Mouse (Mus musculus): ENCODE results near the gene Tut1.

Tut1 gene

DNA sequence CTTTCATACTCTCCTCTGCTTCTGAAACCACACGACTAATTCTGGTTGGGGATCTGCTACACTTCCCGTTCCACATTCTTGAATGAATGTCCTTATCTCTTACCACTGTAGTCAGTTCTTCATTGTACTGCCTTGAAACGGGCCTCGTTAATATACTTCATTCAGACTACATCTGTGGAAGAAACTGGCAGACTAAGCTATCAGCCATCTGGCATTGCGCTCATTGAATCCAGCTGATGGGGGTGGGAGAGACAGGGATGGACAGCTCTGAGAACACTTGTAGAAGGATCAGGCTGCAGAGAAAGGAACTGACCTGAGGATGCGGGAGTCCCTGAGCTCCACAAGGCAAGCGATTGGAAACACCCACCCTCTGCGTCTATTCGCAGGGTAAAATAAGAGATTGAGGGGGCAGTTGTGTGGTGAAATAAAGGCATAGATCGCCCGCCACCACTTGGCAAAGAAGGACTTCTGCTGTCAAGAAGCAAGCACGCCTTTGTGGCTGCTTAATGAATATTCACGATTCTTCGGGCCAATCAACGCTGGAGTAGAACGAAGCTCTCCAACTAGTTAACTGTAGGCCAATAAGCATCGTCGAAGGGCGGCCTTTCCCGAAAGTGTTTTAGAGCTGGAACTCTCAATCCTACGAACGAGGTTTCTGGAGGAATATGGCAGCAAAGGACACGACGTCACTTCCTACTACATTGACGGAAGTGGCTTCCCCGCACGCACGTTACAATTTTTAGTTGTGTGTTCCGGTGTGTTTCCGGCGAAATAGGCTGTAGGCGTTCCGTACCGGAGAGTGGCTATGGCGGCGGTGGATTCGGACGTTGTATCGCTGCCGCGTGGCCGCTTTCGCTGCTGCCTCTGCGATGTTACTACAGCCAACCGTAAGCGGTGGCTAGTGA, at the start of gene Tut1:
Tut1 (plus strand) TSS at position 713 of the 905 bp plus-strand sequence.
- DNase-seq, result peak; percentile 90

DNA sequence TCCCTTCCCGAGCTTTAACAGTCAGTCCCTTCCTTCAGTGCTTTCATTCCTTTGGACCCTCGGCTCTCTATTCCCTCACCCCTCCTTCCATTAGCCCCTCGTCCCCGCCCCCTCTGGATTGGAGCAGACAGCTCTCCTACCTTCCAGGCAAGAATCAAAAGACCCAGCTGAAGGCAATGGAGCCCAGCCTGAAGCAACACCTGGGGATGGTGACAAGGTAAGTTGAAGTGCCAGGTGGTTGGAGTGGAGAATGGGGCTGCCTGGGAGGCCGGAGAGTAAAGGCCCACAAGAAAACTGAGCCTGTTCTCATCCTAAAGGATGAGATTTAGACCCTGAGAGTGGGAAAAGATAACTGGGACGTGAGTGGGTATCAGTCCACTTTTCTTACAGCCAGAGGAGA, 45.1 kb upstream of the Tut1 start:
- no peak for DNase-seq

DNA sequence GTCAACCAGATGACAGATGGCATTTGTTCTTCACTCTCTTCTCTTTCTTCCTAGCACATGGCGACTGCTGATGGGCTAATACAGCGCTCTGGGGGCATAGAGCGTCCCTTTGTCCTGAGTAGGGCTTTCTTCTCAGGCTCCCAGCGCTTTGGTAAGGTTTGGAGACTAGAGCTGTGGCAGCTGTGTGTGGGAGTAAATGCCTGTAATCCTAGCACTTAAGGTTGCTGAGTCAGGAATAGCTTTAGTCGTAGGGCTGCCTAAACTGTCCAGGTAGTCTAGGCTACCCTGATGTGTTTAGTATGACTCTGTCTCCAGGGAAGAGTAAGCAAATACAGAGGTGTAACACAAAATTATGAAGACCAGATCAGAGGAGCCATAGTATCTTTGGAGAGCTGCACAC, 41.8 kb upstream of the Tut1 start:
- no peak for DNase-seq

- DNase-seq, result no peak
These were observed 39.4 kb upstream of the Tut1 start for GRCm38 (mm10) chr19:8914212-8914611.

DNA sequence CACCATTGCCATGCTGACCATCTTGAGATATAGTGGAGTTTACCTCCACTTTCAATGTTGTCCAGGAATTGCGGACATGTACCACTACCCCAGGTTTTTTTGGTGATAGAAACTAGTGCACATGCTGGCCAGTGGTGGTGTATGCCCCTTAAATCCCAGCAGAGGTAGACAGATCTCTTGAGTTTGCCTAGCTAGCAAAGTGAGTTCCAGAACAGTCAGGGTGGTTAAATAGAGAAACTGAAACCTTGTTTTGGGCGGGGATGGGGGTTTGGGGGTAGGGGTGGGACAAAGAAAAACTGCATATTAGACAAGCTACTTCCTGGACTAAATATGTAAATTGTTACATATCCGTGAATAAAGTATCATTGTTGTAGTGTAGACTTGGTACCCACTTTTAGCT, 34.6 kb upstream of the Tut1 start:
- DNase-seq, result no peak

DNA sequence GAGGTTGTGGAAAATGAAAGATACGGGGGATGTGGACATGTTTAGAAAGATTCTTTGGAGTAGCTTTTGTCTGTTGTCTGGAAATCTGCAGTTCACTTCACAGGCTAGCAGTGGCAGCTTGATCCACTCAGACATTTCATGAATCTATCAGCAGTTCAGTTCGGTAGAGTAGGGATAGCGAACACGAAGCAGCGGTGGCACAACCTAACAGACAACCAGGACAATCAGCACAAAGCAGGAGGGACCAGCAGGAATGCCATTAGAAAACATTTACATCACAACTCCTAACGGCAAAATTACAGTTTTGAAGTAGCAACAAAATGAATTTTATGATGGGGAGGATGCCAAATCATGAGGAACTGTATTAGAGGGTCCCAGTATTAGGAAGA, 34.0 kb upstream of the Tut1 start:
- DNase-seq, result no peak

GRCm38 (mm10) chr19:8920073-8920736, 33.4 kb upstream of the Tut1 start, which contains the start of gene B3gat3:
B3gat3 (plus strand) TSS chr19:8920374.
- peak; percentile 85 for DNase-seq

DNA sequence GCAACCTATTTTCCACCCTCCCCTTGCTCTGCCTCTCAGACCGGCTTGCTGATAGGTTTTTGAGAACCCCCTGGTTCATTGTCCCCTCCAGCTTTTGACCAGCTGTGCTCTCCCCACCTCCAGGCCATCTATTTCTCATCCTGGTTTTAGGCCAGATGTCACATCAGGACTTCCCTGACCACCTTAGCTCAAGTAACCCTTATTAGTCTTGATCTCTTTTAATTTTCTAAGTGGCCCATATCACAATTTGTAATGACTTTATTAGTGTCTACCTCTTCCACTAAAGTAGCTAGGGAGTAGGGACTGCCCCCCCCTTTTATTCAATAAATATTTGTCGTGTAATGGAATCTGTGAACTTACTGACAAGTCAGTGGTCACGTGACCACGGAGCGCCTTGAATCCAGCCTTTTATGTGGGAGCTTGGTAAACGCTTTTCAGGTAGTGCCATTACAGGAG, 32.8 kb upstream of the Tut1 start:
- DNase-seq, result peak; percentile 39

- no peak for DNase-seq
These were observed 31.9 kb upstream of the Tut1 start for GRCm38 (mm10) chr19:8921741-8922140.

- no peak for DNase-seq
These were observed 26.9 kb upstream of the Tut1 start for GRCm38 (mm10) chr19:8926766-8927165.

- DNase-seq, result no peak
These were observed 25.6 kb upstream of the Tut1 start for GRCm38 (mm10) chr19:8927891-8928525.

GRCm38 (mm10) chr19:8928689-8929223, 24.9 kb upstream of the Tut1 start:
- DNase-seq, result no peak

GRCm38 (mm10) chr19:8929224-8930088, 24.2 kb upstream of the Tut1 start, which contains the start of the genes Rom1 and Eml3:
Rom1 (minus strand) TSS chr19:8929356.
Eml3 (plus strand) TSS chr19:8929552.
- DNase-seq, result peak; percentile 93

GRCm38 (mm10) chr19:8930117-8930516, 23.5 kb upstream of the Tut1 start:
- DNase-seq, result no peak

- DNase-seq, result no peak
These were observed 22.9 kb upstream of the Tut1 start for GRCm38 (mm10) chr19:8930771-8931170.

GRCm38 (mm10) chr19:8936736-8937135, 16.9 kb upstream of the Tut1 start:
- DNase-seq, result no peak

- no peak for DNase-seq
These were observed 13.0 kb upstream of the Tut1 start for GRCm38 (mm10) chr19:8940526-8941133.

- DNase-seq, result no peak
These were observed 12.5 kb upstream of the Tut1 start for GRCm38 (mm10) chr19:8941136-8941514.

GRCm38 (mm10) chr19:8941515-8942217, 12.0 kb upstream of the Tut1 start, which contains the start of gene Mta2:
Mta2 (plus strand) TSS chr19:8941875.
- DNase-seq, result peak; percentile 99

DNA sequence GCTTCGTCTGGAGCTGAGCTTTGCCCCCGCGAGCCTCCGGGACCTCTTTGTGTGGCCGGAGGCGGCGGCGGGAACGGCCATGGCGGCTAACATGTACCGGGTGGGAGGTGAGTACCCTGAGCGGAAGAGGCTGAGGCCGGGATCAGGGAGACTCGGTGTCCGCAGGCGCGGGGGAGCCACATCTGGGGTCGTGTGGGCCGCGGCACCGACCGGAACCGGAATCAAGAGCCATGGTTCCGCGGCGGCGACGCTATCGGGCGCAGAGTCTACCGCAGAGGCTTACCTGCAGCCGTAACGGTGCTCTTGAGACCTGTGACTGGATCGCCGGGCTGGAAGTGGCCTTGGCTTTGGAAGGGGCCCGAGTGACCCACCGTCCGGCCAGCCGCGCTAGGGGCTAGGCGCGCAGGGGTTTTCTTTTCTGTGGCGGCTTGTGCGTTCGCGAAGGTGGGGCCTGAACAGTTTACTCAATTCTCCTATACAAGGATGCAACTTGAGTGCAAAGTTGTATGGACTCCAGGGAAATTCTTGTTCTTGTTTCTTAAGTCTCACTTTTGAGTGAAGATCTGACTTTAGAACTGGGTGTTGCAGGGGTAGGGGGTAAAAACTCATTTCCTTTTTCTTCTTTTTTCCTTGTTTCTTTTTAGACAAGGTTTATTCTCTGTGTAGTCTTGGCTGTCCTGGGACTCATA, 11.2 kb upstream of the Tut1 start:
- DNase-seq, result no peak
